Mouse (Mus musculus) liver (tissue): ENCODE measurements around the gene Tmub2.
"Not testable (repeated sequence)": the region's sequence is repeated elsewhere in the genome, so short reads cannot be mapped to it uniquely, and the experiment has no call there.

Source experiments
- DNase-seq: peaks from one replicate; pipeline ENCODE4 v3.0.0-alpha.2; 2020; ENCODE audit warnings: mixed read lengths

The Tmub2 gene

DNA sequence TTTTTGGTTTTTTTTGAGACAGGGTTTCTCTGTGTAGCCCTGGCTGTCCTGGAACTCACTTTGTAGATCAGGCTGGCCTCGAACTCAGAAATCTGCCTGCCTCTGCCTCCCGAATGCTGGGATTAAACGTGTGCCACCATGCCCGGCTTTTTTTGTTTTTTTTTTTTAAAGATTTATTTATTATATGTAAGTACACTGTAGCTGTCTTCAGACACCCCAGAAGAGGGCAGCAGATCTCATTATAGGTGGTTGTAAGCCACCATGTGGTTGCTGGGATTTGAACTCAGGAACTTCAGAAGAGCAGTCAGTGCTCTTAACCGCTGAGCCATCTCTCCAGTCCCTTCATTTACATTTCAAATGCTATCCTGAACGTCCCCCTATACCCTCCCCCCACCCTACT lies 4.5 kb upstream of the Tmub2 start:
- DNase-seq = not testable (repeated sequence)

DNA sequence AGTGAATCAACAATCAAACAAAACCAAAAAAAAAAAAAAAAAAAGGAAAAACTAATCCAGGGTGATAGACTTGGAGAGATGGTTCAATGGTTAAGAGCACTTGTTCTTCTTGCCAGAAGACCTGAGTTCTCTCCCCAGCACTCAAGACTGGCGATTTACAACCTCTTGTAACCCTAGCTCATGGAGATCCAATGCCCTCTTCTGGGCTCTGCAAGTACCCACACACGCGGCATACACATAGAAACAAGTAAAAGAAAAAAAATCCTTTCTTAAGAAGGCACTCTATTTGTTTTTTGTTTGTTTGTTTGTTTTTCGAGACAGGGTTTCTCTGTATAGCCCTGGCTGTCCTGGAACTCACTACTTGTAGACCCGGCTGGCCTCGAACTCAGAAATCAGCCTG lies 809 bp upstream of the Tmub2 start:
- DNase-seq = no peak

DNA sequence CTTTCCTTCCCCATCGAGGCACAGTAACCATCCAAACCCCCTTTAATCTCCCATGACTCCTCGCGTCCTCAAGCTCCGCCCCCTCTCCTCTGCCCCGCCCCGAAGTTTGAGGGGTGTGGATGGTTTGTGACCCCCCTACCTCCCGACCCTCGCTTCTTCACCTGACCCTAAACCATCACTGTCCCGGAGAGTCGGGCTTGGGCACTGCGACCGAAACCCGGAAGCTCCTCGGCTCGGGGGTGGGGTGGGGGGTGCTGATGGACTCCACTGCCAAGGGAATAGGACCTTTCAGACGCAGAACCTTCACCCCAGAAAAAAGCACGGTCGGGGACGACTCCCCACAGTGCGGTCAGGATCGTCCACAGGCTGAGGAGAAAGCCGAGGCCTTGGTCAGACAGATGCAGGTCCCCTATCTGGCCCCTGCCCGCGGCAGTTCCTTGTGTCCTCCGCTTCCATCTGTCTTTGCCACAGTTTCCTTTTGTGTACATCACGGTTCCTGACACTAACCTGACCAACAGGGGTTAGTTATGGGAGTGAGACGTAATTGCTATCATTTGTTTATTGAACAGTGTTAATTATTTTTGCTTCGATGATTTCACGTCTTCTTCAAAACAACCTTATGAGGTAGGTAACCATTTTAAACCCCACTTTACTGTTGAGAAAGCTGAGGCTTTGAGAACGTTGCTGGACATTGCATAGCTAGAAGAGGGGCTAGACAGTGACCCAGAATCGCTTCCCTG lies 534 bp downstream of the Tmub2 start:
- DNase-seq = no peak

DNA sequence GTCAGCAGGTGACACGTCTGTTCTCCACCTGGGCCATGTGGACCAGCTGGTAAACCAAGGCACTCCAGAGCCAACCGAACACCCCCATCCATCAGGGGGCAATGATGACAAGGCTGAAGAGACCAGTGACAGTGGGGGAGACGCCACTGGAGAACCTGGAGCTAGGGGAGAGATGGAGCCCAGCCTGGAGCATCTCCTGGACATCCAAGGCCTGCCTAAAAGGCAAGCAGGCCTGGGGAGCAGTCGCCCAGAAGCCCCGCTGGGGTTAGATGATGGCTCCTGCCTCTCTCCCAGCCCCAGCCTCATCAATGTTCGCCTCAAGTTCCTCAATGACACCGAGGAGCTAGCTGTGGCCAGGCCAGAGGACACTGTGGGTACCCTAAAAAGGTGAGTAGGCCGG lies 2.8 kb downstream of the Tmub2 start:
- DNase-seq = no peak

DNA sequence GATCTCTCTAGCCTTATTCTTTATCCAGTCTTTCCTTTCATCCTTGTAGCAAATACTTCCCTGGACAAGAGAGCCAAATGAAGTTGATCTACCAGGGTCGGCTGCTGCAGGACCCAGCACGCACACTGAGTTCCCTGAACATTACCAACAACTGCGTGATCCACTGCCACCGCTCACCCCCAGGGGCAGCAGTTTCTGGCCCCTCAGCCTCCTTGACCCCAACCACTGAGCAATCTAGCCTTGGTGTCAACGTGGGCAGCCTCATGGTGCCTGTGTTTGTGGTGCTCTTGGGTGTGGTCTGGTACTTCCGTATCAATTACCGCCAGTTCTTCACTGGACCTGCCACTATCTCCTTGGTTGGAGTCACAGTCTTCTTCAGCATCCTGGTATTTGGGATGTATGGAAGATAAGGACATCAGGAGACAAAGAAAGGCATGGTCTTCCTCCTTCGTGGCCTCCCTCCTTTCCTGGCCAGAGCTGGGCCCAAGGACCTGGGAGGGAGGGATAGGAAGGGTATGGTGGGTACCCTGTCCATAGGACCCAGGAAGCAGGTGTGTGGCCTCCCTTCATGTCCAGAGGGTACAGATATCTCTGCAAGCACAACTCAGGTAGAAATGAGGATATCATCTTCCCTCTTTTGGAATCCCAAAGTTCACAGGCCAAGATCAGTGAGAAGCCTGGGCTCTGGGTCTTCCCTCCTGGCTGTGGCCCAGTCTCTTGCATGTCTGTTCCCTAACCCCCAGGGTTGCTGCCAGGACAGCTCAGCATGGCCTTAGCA lies 3.5 kb downstream of the Tmub2 start:
- DNase-seq = no peak

DNA sequence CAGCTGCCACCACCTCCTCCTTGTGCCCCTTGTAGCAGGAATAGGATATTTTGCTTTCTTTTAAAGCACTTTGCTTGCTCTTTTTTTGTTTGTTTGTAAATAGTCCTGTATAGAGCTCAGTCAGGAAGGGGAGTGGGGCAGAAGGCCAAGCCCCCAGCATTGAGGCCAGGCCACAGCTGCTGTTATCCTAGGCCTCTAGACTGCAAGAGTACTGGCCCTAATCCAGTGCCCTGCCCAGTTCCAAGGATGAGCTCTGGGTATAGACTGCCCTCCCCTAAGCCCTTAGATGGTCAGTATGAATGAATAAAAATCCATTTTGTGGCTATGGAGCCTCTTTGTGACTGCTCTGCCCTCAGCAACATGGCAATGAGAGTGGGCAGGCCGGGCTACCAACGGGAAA lies 4.2 kb downstream of the Tmub2 start:
- DNase-seq = no peak

DNA sequence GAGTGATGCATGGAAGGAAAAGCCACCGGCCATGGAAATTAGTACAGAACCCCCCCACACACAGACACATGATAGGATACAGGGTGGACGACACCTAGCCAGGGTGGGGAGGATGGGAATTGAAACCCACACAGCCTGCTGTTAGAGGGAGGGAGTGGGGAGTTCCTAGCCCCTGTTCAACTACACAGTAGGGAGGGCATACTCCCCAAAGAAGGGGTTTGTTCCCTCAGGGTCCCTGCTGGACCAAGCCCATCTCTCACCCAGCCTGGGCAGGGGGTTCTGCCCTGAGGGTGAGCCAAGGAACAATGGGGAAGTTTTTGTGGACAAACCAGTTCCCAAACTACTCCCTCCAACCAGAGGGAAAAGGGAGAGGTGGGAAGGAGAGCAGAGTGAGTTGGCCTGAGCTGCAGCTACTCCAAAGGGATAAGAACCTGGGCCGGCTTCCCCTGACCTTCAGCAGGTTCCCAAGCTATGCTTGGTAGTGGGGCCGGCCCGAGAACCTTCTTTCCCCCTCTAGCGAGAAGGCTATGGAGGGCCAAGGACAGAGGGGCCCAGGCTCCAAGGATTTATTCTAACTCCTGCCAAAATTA lies 4.9 kb downstream of the Tmub2 start:
- DNase-seq = no peak

DNA sequence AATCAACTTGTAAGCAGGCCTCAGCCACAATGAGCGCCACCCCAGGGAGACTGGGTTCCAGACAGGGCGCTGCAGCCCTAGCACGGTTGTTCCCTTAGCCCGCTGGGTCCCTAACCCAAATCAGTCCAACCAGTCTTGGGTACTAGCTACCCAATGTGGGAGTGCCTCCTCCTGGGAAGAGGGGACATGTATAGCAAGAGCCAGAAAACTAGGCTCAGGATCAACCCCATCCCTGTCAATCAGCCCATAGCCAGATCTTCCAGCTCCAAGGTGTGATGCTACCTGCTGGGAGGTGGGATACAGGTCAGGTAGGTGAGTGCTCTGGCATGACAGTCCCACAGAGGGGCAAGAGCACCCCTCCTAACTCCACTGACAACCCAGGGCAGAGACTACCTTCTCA lies 5.4 kb downstream of the Tmub2 start:
- no peak for DNase-seq

DNA sequence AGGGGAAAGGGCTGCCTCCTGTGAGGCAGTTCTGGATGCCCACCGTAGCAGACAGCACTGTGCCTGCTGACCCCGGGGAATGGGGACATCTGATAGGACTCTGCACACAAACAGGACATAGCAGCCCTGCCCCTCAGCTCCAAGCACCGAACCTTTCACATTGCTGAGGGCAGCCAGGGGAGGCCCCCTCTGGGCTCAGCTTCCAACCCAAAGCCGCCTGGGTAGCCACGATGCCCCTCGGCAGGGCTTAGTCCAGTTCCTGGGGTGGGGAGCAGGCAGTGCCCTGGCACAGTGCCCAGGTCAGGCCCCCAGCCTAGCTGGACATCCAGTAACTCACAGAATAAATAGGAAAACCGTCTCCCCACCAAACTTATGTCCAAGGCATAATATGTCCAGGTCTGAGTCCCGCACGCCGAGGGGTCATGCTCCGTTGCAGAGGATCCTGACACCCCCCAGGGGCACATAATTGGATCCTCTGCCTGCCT lies 6.4 kb downstream of the Tmub2 start:
- no peak for DNase-seq

DNA sequence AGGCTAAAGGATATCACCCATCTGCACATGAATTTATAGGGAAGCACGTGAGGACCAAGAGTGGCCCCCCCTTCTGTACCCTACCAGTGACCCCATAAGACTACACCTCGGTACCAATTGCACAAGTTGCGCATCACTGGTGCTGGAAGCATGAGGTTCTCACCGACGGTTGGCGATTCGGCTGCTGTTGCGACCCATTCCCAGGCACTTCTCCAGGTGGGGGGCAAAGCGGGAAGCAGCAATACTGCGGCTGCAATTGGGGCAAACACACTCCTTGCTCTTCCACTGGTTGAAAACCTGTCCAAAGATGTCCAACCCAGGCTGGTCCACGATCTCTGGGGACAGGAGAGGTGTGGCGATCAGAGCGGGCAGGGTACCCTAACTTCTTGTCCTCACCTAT lies 9.2 kb downstream of the Tmub2 start:
- DNase-seq = no peak

DNA sequence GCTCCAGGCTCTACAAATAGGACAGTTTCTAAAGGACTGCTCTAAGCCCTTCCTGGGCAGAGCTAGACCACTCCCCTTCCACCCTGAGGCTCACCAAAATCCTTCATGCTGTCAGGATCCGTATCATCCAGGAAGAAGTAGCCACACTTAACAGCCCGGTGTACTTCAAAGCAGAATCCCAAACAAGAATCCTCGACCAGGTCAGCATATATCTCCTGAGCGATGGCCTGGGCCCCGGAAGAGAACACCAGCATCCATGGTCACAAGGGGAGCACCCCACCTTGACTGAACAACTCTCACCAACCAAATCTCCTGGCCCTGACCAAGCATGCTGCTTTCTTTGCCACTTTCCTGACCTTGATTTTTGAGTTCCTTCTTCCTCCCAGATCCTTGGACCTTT lies 9.7 kb downstream of the Tmub2 start:
- DNase-seq = no peak

DNA sequence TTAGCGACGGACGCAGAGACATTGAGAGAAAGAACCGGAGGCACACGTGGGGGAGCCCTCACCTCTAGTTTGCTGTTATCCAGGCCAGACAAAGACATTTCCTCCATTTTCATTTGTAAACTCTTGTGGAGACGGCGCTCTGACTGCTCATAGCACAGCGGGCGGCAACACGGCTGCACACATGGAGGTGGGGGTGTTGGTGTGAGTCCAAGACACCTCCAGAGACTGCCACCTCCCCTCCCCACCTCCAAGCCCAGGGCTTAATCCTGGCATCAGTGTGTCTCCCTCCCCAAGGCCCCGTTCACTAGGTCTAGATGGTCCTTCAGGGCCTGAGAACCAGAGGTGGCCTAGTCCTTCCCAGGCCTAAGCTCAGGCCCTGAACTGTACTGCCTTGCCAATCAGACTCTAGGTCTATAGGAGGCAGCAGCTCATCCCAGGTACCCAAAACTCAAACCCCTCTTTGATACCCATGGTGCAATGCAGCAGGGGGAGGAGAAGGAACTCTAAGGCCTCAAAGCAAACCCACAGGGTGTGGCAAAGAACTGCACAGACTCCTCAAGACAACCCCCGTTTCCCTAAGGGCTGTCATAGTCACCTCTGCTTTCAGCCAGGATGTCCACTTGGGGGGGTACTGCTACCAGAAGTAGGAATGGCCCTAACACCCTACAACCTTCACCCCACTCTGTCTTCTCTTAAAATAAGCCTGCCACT lies 10.3 kb downstream of the Tmub2 start:
- peak; percentile 46 for DNase-seq

DNA sequence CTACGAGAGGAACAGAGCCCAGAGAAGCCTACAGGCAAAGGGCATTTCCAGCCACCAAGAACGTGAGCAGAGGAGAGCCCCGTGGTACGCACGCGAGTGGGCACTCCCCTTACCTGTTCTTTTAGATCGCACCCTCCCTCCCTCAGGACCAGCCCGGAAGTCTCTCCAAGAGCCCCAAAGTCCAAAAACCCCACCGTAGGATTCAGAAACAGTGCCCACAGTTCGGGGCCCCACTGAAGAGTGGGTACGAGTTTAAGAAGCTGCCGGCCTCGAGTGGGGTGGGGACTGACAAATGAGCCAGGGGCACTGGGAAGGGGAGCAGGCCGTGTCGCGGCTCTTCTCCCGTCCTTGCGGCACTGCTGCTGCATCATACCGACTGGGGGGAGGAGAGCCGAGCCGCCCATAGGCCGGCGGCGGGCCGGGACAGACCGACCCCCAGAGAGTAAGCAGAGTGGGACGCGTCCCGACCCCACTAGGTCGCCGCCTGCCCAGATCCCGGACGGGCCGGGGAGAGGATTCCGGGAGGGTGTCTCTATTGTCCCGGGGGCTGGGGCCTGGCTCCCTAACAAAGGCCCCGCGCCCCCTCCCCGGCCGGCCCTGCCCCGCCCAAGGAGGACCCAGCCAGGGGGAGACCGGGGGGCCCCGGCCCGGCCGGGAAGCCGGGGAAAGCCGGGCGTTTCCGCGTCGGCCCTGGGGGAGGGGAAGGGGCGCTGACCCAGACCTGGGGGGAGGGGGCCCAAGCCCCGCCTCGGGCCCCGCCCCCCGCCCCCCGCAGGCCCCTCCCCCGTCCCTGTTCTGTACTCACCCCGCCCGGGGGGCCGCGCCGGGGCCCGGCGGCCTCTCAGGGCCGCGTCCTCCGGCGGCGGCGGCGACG lies 11.1 kb downstream of the Tmub2 start:
- DNase-seq = peak; percentile 82

DNA sequence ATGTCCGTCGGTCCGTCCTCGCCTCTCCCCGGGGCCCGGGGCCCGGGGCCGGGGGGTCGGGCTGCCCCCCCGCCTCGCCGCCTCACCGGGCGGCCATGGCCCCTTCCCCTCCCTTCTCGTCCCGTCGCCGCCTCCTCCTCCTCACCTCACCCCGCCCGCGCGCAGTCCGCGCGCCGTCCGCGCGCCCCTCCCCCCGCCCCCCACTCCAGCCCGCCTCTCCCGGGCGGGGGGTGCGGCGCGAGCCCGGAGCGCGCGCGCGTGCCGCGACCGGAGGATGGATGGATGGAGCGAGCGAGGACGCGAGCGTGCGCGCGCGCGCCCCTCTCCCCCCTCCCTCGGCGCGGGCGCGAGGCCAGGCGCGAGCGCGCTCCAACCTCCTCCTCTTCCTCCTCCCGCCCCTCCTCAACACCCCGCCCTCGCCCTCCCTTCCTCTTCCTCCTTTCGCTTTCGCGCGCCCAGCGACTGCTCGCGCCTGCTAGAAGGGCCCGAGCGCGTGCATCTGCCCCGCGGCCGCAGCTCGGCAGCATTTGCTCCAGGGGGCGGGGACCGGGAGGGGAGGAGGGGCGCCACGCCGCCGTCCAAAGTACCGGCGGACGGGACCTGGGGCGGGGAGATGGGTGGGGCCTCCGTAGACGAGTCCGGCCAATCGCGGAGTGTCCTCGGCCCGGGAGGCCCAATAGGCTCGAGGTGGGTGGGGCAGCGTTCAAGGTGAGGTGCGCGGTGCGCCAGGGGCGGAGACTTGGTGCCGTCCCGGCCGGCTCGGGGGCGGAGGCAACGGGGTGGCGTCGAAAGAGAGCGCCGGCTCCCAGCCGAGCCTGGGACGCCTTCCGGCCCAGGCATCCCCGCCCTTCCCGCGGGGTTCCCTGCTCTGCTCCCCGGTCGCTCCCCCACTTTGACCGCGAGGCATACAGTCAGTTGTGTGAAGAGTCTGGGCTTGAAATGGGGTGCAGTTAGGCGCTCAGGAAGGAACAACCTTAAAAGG lies 12.1 kb downstream of the Tmub2 start, which contains the start of gene Atxn7l3:
Atxn7l3 (minus strand) TSS at position 141 of the 982 bp plus-strand sequence.
- DNase-seq = peak; percentile 100

DNA sequence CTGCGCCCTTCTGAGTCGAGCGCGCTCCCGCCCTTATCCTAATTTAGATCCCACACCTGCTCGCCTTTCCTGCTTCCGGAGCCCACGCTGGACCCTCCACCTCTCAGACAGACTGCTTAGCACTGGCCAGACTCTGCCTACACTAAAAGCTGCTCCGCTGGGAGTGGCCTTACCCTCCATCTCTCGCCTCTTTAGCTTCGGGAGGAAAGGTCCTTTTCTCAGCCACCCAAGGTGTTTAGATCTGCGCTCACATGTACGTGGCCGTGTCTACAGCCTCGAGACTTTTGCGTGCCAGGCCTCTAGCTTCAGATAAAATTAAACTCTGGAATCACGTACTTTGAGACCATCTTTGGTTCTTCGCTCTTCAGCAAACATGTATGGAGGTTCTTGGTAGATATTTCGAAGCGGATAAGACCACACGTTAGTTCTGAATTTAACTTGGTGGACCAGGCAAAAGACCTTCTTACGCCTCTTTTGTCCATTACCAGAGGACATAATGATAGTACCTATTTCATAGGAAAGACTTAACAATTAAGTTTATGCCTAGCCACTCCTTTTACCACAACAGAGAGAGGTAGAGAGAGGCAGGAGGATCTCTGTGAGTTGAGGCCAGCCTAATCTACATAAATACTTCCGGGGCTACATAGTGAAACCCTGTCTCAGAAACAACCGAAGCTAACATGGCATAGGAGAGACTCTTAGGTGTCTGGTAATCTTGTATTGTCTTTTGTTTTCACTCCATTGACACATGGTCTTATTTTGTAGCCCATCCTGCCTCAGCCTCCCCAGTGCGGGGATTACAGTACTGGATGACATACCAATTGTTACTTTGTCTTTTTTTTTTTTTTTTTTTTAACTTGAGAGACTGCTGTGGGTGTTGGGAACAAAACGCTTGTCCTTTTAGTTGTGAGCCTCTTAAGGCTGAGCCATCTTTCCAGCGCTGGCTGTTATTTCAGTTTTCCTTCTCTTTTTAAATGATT lies 13.1 kb downstream of the Tmub2 start:
- DNase-seq = no peak

DNA sequence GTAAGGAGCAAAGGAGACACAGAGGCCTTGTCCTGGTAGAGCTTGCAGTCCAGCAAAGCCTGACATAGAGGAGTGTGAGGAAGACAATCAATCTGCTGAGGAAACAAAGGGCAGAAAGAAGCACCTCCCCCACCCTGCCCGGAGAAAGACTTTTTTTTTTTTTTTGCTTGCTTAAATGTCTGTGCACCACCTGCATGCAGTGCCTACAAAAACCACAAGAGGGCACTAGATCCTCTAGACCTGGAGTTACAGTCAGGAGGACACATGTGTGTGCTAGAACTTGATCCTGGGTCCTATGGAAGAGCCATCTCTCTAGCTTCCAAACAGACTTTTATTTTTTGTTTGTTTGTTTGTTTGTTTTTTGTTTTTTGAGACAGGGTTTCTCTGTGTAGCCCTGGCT lies 15.1 kb downstream of the Tmub2 start:
- DNase-seq = peak; percentile 82

DNA sequence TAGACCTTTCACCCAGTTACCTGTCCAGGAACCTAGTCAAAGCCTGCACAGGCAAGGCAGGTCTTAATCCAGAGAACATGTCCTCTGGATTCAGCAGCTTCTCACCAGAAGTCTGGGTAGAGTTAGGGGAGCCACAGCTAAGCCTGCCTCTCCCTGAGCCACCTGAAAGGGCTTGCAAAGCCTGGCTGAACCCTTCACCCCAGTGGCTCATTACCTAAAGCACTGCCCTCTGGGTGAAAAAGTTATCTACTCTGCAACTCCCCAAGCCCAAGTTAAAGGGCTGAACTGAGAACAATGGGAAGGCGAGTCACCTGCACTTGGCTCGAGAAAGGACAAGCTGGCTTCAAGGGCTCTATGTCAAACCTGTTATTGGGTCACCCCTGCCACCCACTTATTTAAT lies 19.4 kb downstream of the Tmub2 start:
- no peak for DNase-seq

DNA sequence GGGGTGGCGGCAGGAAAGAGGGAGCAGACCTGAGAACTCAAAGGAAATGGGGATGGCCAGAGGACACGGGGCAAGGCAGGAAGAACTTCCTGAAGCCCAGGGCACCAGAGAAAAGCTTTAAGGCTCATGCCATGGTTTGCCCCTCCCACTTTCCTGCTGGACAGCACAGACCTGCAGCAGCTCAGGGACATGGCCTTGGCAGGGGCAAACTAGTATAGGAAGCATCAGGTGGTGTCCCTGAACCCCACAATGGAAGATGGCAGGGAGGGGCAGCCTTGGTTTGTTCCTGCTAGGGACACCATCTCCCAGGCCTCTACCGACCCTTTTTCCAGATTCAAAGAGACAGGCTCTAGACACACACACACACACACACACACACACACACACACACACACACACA lies 20.6 kb downstream of the Tmub2 start:
- no peak for DNase-seq

DNA sequence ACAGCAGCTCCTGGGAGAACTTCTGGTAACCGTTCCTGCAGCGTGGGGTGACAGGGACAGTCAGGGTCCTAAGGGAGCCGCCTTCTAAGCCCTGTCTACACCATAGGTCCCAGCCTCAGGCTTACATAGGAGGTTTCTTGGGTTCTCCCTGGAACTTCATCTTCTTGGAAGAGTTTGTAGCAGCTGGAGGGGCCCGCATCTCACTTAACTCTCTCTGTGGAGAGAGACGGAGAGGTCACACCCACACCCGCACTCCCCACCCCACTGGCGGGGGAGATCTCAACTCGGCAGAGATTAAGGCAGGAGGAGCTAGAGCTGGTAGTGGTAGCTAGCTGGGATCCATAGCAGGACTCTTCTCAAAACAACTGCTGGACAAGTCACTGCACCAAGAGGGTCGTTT lies 23.4 kb downstream of the Tmub2 start:
- DNase-seq = no peak

DNA sequence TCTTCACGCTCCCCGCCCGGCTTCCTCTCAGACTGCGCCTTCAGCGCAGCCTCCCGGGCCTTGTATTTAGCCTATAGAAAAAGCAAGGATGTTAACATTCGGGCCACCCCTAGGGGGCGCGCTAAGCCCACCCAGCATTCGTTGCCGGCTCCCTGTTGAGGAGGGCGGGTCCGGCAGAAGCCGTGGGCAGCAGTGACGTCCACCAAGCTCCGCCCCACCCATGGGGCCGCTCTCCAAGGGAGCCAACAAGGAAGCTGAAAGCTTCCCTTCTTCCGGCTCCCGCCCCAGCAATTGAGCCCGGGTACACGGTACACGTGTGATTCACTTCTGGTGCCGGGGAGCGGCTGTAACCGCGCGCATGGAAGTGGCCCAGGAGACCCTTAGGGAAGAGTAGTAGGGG lies 24.2 kb downstream of the Tmub2 start:
- peak; percentile 99 for DNase-seq
